Mouse (Mus musculus) brain, embryonic 14.5 days (tissue): ENCODE results near the gene Fam221a.

ENCODE experiments used
- CTCF ChIP-seq: fragments of 200-500 bp; IDR thresholded peaks from 2 replicates; pipeline ENCODE4 v1.5.1; 2012; ENCODE audit warnings: inconsistent platforms, mild to moderate bottlenecking, moderate library complexity, borderline replicate concordance; ENCODE audit not compliant: insufficient read depth, insufficient read length; ENCODE audit errors: extremely low read depth
- POLR2A ChIP-seq: fragments of 200-500 bp; IDR thresholded peaks from 2 replicates; pipeline ENCODE4 v1.6.1; 2012; ENCODE audit warnings: mild to moderate bottlenecking, inconsistent platforms, borderline replicate concordance; ENCODE audit not compliant: poor library complexity, insufficient read depth, insufficient read length, severe bottlenecking; ENCODE audit errors: extremely low read depth

GRCm38 (mm10) chr6:49372705-49373104, 5.2 kb downstream of the Fam221a start:
- no peak for TF ChIP-seq POLR2A
- no peak for TF ChIP-seq CTCF
